Mouse (Mus musculus): ENCODE results near the gene Tmem189. TPM values are rescaled to one million over a fixed set of nuclear protein-coding genes. Genes with fewer than 3 reads are reported as not detected.
A peak's percentile ranks its signal among the peaks of the same experiment; 100 is the strongest.

Gene Tmem189
- polyA plus RNA-seq, 1 experiment from 2014 or later, result 30.5 TPM

- H3K9me3 ChIP-seq (ENCODE audit: control insufficient read depth, low read length), result no peaks in the 10 kb centered on the region
- no peak overlapping the region for H3K4me3 ChIP-seq (ENCODE audit: low read depth, low read length)
- DNase-seq (ENCODE audit: low spot score) (no peak), ATAC-seq (replicated peaks; ENCODE audit: low FRiP score) (no peak)
- H3K4me1 ChIP-seq (replicated peaks; ENCODE audit: control insufficient read depth, insufficient read depth, low read length), result peaks cover 8% of the 10 kb centered on the region
- 85% methylated on average over 18 of the region's 18 CpGs for WGBS
- no peaks in the 10 kb centered on the region for H3K36me3 ChIP-seq (ENCODE audit: control insufficient read depth, insufficient read depth, low read length)
- H3K9ac ChIP-seq (ENCODE audit: low read depth, low read length), result no peak overlapping the region
- H3K27me3 ChIP-seq (replicated peaks; ENCODE audit: control insufficient read depth, insufficient read depth, low read length), result no peaks in the 10 kb centered on the region; the same call in 1 of the 2 replicates
- no peak overlapping the region for H3K4me2 ChIP-seq
- no peak overlapping the region for H3K27ac ChIP-seq (ENCODE audit: low read depth, low read length)
Observed at GRCm38 (mm10) chr2:167665972-167666713, 23.5 kb downstream of the Tmem189 start.

DNA sequence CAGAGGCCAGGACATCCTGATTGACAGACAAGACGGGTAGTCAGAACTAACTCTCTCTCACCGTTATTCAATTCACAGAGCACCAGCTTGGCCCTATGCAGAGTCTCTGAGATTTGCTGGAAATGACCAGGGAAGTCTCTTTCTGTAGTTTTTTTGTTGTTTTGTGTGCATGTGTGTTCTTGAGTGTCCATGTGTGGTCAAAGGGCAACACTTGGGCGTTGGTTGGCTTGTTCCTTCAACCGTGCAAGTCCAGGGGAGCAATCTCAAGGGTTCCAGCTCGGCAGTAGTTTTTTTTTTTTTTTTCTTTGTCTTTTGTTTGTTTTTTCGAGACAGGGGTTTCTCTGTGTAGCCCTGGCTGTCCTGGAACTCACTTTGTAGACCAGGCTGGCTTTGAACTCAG, 26.9 kb downstream of the Tmem189 start:
- Histone ChIP-seq H3K27me3 (replicated peaks; ENCODE audit: control insufficient read depth, insufficient read depth, low read length) (peaks cover 7% of the 10 kb centered on the region), H3K27ac (ENCODE audit: low read depth, low read length) (no peak overlapping the region), H3K4me1 (replicated peaks; ENCODE audit: control insufficient read depth, insufficient read depth, low read length) (peaks cover 30% of the 10 kb centered on the region), H3K4me2 (peak overlapping the region; percentile 99), H3K9me3 (ENCODE audit: control insufficient read depth, low read length) (no peaks in the 10 kb centered on the region), H3K9ac (ENCODE audit: low read depth, low read length) (0 out of 2 replicates have a peak overlapping the region, but pooled peaks have one; percentile 78), H3K4me3 (ENCODE audit: low read depth, low read length) (peak overlapping the region; percentile 86; the same call in 1 of the 2 replicates), H3K36me3 (ENCODE audit: control insufficient read depth, insufficient read depth, low read length) (peaks cover under 1% of the 10 kb centered on the region; the same call in 1 of the 2 replicates)
- 55% methylated on average over 6 of the region's 6 CpGs for WGBS
- ATAC-seq (replicated peaks; ENCODE audit: low FRiP score) (no peak), DNase-seq (ENCODE audit: low spot score) (no peak)

DNA sequence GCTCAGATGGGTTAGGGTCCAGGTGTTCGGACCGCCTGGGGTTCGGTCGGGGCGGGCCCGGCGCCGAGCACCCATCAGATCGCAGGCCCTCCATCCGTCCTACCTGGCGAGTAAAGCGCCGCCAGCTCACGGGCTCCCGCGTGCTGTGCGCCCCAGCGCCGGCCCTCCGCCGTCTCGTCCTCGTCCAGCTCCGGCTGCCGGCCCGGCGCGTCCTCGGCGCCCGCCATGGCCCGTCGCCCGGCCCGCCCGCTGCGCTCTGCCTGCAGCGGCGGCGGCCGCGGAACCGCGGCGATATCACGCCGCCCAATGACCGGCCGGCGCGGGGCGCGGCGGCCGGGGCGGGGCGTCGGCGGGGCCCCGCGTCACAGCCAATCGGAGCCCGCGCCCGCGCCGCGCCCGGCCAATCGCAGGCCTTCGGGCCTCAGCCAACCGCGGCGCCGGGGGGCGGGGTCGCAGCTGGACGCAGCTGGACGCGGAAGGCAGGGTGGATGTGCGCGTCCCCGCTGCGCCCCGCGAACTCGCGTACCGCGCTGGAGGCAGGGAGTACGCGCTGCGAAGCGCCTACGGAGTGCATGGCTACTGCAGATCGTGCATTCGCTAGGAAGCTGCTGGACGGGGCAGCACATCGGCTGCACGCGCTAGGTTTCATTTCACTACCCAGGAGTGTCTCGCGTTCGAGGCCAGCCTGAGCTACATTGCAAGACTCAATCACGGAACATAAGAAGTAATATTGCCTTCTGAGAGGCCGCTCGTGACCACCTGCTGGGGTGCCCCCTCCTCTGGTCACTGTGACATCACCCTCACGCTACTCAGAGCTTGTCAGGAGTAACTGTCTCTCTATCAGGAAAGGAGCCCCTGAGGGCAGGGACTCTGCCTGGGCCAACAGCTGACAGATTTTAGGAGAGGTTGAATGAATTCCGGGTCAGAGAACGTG, 28.1 kb downstream of the Tmem189 start, which contains the start of gene Gm20431:
Gm20431 (minus strand) TSS at position 227 of the 934 bp plus-strand sequence.
- Histone ChIP-seq H3K36me3 (ENCODE audit: control insufficient read depth, insufficient read depth, low read length) (peaks cover 3% of the 10 kb centered on the region; the same call in 1 of the 2 replicates), H3K4me2 (peak within 1 kb of the TSS; percentile 99), H3K9ac (ENCODE audit: low read depth, low read length) (peak within 1 kb of the TSS; percentile 86), H3K4me1 (replicated peaks; ENCODE audit: control insufficient read depth, insufficient read depth, low read length) (peaks cover 35% of the 10 kb centered on the region), H3K4me3 (ENCODE audit: low read depth, low read length) (peak within 1 kb of the TSS; percentile 86), H3K9me3 (ENCODE audit: control insufficient read depth, low read length) (no peaks in the 10 kb centered on the region), H3K27me3 (replicated peaks; ENCODE audit: control insufficient read depth, insufficient read depth, low read length) (peaks cover 7% of the 10 kb centered on the region), H3K27ac (ENCODE audit: low read depth, low read length) (peak within 1 kb of the TSS; percentile 68)
- DNase-seq (ENCODE audit: low spot score), result peak; percentile 91
- peak; percentile 95 for ATAC-seq (replicated peaks; ENCODE audit: low FRiP score)
- WGBS, result under 1% methylated on average over 98 of the region's 110 CpGs

- peak overlapping the region; percentile 99 for H3K4me2 ChIP-seq
- peak overlapping the region; percentile 68; the same call in 1 of the 2 replicates for H3K27ac ChIP-seq (ENCODE audit: low read depth, low read length)
- WGBS, result 6% methylated on average over 12 of the region's 12 CpGs
- H3K9ac ChIP-seq (ENCODE audit: low read depth, low read length), result peak overlapping the region; percentile 86
- no peak for ATAC-seq (replicated peaks; ENCODE audit: low FRiP score)
- peaks cover 7% of the 10 kb centered on the region for H3K27me3 ChIP-seq (replicated peaks; ENCODE audit: control insufficient read depth, insufficient read depth, low read length)
- H3K4me1 ChIP-seq (replicated peaks; ENCODE audit: control insufficient read depth, insufficient read depth, low read length), result peaks cover 35% of the 10 kb centered on the region
- peaks cover 3% of the 10 kb centered on the region; the same call in 1 of the 2 replicates for H3K36me3 ChIP-seq (ENCODE audit: control insufficient read depth, insufficient read depth, low read length)
- no peak for DNase-seq (ENCODE audit: low spot score)
- no peaks in the 10 kb centered on the region for H3K9me3 ChIP-seq (ENCODE audit: control insufficient read depth, low read length)
- H3K4me3 ChIP-seq (ENCODE audit: low read depth, low read length), result peak overlapping the region; percentile 86
Observed at GRCm38 (mm10) chr2:167660611-167660971, 29.0 kb downstream of the Tmem189 start.

DNA sequence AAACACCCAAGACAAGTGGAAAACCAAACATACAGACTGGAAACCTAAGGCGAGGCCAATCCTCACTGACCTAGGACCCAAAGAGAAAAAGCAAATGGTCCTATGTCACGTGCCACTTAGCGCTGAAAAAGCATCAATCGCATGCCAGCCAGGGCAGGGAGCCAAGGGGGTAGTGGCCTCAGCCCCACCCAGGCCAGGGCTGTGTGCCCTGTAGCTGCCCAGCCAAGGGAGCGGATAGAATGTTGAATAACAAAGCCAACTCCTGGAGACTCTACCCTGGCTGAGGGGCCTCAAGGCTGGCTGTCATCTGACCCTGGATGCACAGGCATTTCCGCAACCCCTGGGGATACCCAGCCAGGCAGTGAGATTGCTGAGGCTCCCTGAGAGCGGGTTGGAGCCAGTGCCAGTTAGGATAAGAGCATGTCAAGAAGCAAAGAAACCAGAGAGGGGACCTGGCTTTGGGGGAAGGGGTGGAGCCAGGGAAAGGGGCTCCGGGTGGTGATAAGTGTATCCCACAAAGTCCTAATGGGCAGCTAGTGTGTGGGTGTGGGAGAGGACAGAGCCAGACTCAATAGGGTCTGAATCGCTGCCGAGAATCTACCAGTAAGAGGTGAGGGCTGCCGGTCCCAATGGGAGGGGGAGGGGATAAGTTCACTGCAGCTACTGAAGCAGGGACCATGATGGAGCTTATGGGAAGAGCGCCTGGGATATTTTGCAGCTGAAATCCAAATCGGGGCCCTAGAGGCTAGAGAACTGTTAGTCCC, 29.6 kb downstream of the Tmem189 start:
- no peak for ATAC-seq (replicated peaks; ENCODE audit: low FRiP score)
- no peak for DNase-seq (ENCODE audit: low spot score)
- peaks cover 3% of the 10 kb centered on the region; the same call in 1 of the 2 replicates for H3K36me3 ChIP-seq (ENCODE audit: control insufficient read depth, insufficient read depth, low read length)
- H3K4me1 ChIP-seq (replicated peaks; ENCODE audit: control insufficient read depth, insufficient read depth, low read length), result peaks cover 35% of the 10 kb centered on the region
- peak overlapping the region; percentile 86 for H3K4me3 ChIP-seq (ENCODE audit: low read depth, low read length)
- no peaks in the 10 kb centered on the region for H3K9me3 ChIP-seq (ENCODE audit: control insufficient read depth, low read length)
- WGBS, result 31% methylated on average over 13 of the region's 13 CpGs
- peaks cover 7% of the 10 kb centered on the region for H3K27me3 ChIP-seq (replicated peaks; ENCODE audit: control insufficient read depth, insufficient read depth, low read length)
- H3K4me2 ChIP-seq, result peak overlapping the region; percentile 99
- no peak overlapping the region for H3K27ac ChIP-seq (ENCODE audit: low read depth, low read length)
- peak overlapping the region; percentile 86 for H3K9ac ChIP-seq (ENCODE audit: low read depth, low read length)

DNA sequence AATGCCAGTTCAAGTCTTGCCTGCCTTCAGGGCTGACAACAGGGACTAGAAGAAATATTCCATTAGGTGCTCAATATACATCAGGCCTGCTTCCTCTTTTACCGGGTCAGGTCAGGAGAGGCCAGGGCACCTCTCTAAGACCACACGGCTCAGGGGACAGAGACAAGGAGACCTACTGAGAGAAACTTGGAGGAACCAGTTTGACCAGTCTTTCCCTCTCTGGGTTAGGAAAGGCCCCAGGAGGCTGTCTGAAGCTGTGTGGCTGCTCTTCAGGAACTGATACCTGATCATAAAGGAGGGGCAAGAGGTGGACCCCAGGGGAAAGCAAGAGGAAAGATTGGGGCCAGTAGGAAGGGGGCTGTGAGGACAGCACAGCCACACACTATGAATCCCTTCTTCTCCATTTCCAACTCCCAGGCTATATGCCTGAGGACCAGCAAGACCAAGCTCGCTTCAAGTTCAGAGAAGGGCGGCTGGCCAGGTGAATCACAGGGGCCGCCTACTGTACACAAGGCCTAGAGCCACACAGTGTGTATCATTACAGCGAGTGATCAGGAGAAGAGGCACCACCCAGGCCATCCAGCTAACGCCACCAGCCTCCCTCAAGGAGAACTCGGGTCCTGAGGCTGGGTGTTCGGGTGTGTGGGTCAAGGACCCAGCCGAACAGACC, 30.3 kb downstream of the Tmem189 start:
- Histone ChIP-seq H3K9me3 (ENCODE audit: control insufficient read depth, low read length) (no peaks in the 10 kb centered on the region), H3K9ac (ENCODE audit: low read depth, low read length) (peak overlapping the region; percentile 86; the same call in 1 of the 2 replicates), H3K27ac (ENCODE audit: low read depth, low read length) (no peak overlapping the region), H3K27me3 (replicated peaks; ENCODE audit: control insufficient read depth, insufficient read depth, low read length) (peaks cover 7% of the 10 kb centered on the region), H3K4me1 (replicated peaks; ENCODE audit: control insufficient read depth, insufficient read depth, low read length) (peaks cover 35% of the 10 kb centered on the region), H3K4me2 (peak overlapping the region; percentile 99), H3K36me3 (ENCODE audit: control insufficient read depth, insufficient read depth, low read length) (peaks cover 6% of the 10 kb centered on the region; the same call in 1 of the 2 replicates), H3K4me3 (ENCODE audit: low read depth, low read length) (peak overlapping the region; percentile 86; the same call in 1 of the 2 replicates)
- ATAC-seq (replicated peaks; ENCODE audit: low FRiP score) (no peak), DNase-seq (ENCODE audit: low spot score) (no peak)
- 65% methylated on average over 10 of the region's 10 CpGs for WGBS

- Histone ChIP-seq H3K9me3 (ENCODE audit: control insufficient read depth, low read length) (no peaks in the 10 kb centered on the region), H3K27ac (ENCODE audit: low read depth, low read length) (no peak overlapping the region), H3K27me3 (replicated peaks; ENCODE audit: control insufficient read depth, insufficient read depth, low read length) (peaks cover 7% of the 10 kb centered on the region), H3K4me3 (ENCODE audit: low read depth, low read length) (no peak overlapping the region), H3K4me1 (replicated peaks; ENCODE audit: control insufficient read depth, insufficient read depth, low read length) (peaks cover 35% of the 10 kb centered on the region), H3K4me2 (peak overlapping the region; percentile 5; the same call in 1 of the 2 replicates), H3K36me3 (ENCODE audit: control insufficient read depth, insufficient read depth, low read length) (peaks cover 6% of the 10 kb centered on the region; the same call in 1 of the 2 replicates), H3K9ac (ENCODE audit: low read depth, low read length) (no peak overlapping the region)
- ATAC-seq (replicated peaks; ENCODE audit: low FRiP score), result no peak
- no peak for DNase-seq (ENCODE audit: low spot score)
- 74% methylated on average over 11 of the region's 11 CpGs for WGBS
Observed at GRCm38 (mm10) chr2:167658712-167659111, 30.9 kb downstream of the Tmem189 start.
